Mouse (Mus musculus) liver, adult 2 months (tissue): ENCODE results near the gene Wdr83os. TPM values are rescaled to one million over a fixed set of nuclear protein-coding genes. Genes with fewer than 3 reads are reported as not detected.

Experiments
- DNase-seq: peaks from one replicate; pipeline ENCODE4 v3.0.0-alpha.2; 2011; ENCODE audit warnings: low read depth, low spot score; ENCODE audit errors: extremely low read depth
- H3K27ac ChIP-seq: fragments of 200-500 bp; replicated peaks from 2 replicates; pipeline ENCODE4 v1.5.1; 2012; ENCODE audit warnings: low read depth, mild to moderate bottlenecking, control low read depth, inconsistent platforms, low read length; ENCODE audit not compliant: insufficient read depth
- H3K27me3 ChIP-seq: fragments of 200-500 bp; 2 replicates; pipeline ENCODE4 v1.6.1; 2012; ENCODE audit warnings: mild to moderate bottlenecking, moderate library complexity, low read length, inconsistent platforms; ENCODE audit not compliant: control insufficient read depth, insufficient read depth
- H3K36me3 ChIP-seq: fragments of 200-500 bp; 2 replicates; pipeline ENCODE4 v1.6.1; 2012; ENCODE audit warnings: low read length, inconsistent platforms; ENCODE audit not compliant: control insufficient read depth, insufficient read depth
- H3K4me1 ChIP-seq: fragments of 200-500 bp; 2 replicates; pipeline ENCODE4 v1.6.1; 2011; ENCODE audit warnings: low read length; ENCODE audit not compliant: control insufficient read depth, insufficient read depth
- H3K4me3 ChIP-seq: fragments of 200-500 bp; 2 replicates; pipeline ENCODE4 v1.5.1; 2011; ENCODE audit warnings: low read depth, mild to moderate bottlenecking, control low read depth, low read length, moderate library complexity; ENCODE audit not compliant: insufficient read depth
- H3K79me2 ChIP-seq: fragments of 200-500 bp; 2 replicates; pipeline ENCODE4 v1.6.1; 2012; ENCODE audit warnings: inconsistent platforms, mild to moderate bottlenecking, low read length, moderate library complexity; ENCODE audit not compliant: control insufficient read depth, insufficient read depth
- H3K9ac ChIP-seq: fragments of 200-500 bp; 2 replicates; pipeline ENCODE4 v1.6.1; 2012; ENCODE audit warnings: low read depth, mild to moderate bottlenecking, control low read depth, inconsistent platforms, low read length
- CTCF ChIP-seq: fragments of 200-500 bp; IDR thresholded peaks from 2 replicates; pipeline ENCODE4 v1.5.1; 2011; ENCODE audit warnings: low read depth, low read length, control low read depth
- POLR2A ChIP-seq: fragments of 200-500 bp; IDR thresholded peaks from 2 replicates; pipeline ENCODE4 v1.6.1; 2011; ENCODE audit warnings: low read length, control low read depth; ENCODE audit not compliant: insufficient read depth; ENCODE audit errors: extremely low read depth
- WGBS: fragments of 180-500 bp; shearing (Covaris S2); methylation state at CpG from one replicate; pipeline ENCODE4 v1.1.7; 2018; 5-methylcytosine and 5-hydroxymethylcytosine counted together
- polyA plus RNA-seq: library from polyadenylated mRNA; depleted of rRNA; stranded (reverse); fragments of >200 nt; gene quantifications from 2 replicates; pipeline ENCODE4 v1.2.3, GENCODE M21; 2012; rRNA removed
- total RNA-seq: library from RNA; depleted of rRNA; stranded (reverse); fragments of >200 nt; gene quantifications from 2 replicates; pipeline ENCODE4 v1.2.3, GENCODE M21; 2014; rRNA removed

Wdr83os gene
- total and polyA plus RNA-seq, 2 experiments = 26.3 to 126 TPM

DNA sequence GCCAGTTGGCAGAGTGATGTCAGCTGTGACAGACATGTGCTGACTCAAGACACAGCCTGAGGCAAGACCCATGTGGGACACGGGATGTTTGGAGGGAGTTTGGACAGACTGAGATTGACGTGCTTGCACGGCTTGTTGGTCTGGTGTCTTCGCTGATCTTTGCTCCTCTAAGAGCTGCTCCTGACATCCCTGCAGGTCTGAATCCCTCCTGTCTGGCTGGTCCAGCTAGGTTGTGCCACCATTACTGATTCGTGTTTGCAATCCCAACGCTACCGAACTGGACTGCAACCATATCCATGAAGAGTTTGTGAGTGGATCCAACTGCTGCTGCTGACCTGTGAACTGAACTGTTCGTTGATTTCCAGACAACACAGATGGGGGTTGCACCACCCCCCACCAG is 43.2 kb downstream of the Wdr83os start:
- no peaks in the 10 kb centered on the region for H3K36me3 ChIP-seq
- H3K27ac ChIP-seq = no peak overlapping the region
- H3K4me3 ChIP-seq = no peak overlapping the region
- H3K79me2 ChIP-seq = no peaks in the 10 kb centered on the region
- no peaks in the 10 kb centered on the region for H3K4me1 ChIP-seq
- DNase-seq = no peak
- TF ChIP-seq CTCF (no peak), POLR2A (no peak)
- WGBS = 97% methylated on average over 8 of the region's 8 CpGs
- no peaks in the 10 kb centered on the region for H3K27me3 ChIP-seq
- H3K9ac ChIP-seq = no peak overlapping the region

Other genes starting within 250 kb of the Wdr83os start
- 26.7 and 28.1 TPM in 2 replicates for gene Gadd45gip1, start 249.2 kb upstream of the Wdr83os start, total RNA-seq
- 29.8 and 34.2 TPM in 2 replicates for gene Gadd45gip1, start 249.2 kb upstream of the Wdr83os start, polyA plus RNA-seq
- 28.2 and 40.7 TPM in 2 replicates for gene Rad23a, start 240.1 kb upstream of the Wdr83os start, total RNA-seq
- 52.0 and 68.4 TPM in 2 replicates for gene Rad23a, start 240.1 kb upstream of the Wdr83os start, polyA plus RNA-seq
- 411 and 458 TPM in 2 replicates for gene Calr, start 233.8 kb upstream of the Wdr83os start, total RNA-seq
- gene Calr, start 233.8 kb upstream of the Wdr83os start, polyA plus RNA-seq = 308 and 349 TPM in 2 replicates
- 11.0 and 13.6 TPM in 2 replicates for gene Farsa, start 223.8 kb upstream of the Wdr83os start, total RNA-seq
- 24.1 and 32.4 TPM in 2 replicates for gene Farsa, start 223.8 kb upstream of the Wdr83os start, polyA plus RNA-seq
- 1.1 and 1.6 TPM in 2 replicates for gene Syce2, start 208.6 kb upstream of the Wdr83os start, total RNA-seq
- gene Syce2, start 208.6 kb upstream of the Wdr83os start, polyA plus RNA-seq = 0.92 and 1.0 TPM in 2 replicates
- gene Gcdh, start 186.8 kb upstream of the Wdr83os start, total RNA-seq = 461 and 560 TPM in 2 replicates
- gene Gcdh, start 186.8 kb upstream of the Wdr83os start, polyA plus RNA-seq = 1,882 and 2,081 TPM in 2 replicates
- gene Klf1, start 178.8 kb upstream of the Wdr83os start, total RNA-seq = 4.8 and 5.8 TPM in 2 replicates
- 5.2 and 6.6 TPM in 2 replicates for gene Klf1, start 178.8 kb upstream of the Wdr83os start, polyA plus RNA-seq
- gene Dnase2a, start 172.2 kb upstream of the Wdr83os start, total RNA-seq = 13.0 and 16.1 TPM in 2 replicates
- 16.1 and 20.0 TPM in 2 replicates for gene Dnase2a, start 172.2 kb upstream of the Wdr83os start, polyA plus RNA-seq
- gene Mast1, start 143.4 kb upstream of the Wdr83os start, total RNA-seq = 0.09 and 0.13 TPM in 2 replicates
- gene Mast1, start 143.4 kb upstream of the Wdr83os start, polyA plus RNA-seq = 0.25 and 0.43 TPM in 2 replicates
- not detected in 2 replicates for gene Rtbdn, start 133.7 kb upstream of the Wdr83os start, total RNA-seq
- not detected in 2 replicates for gene Rtbdn, start 133.7 kb upstream of the Wdr83os start, polyA plus RNA-seq
- gene Gm49661, start 111.3 kb upstream of the Wdr83os start, total RNA-seq = not detected in 2 replicates
- gene Gm49661, start 111.3 kb upstream of the Wdr83os start, polyA plus RNA-seq = 1.0 TPM in 1 of 2 replicates, not detected in the other
- 135 and 157 TPM in 2 replicates for gene Prdx2, start 111.2 kb upstream of the Wdr83os start, total RNA-seq
- 110 and 142 TPM in 2 replicates for gene Prdx2, start 111.2 kb upstream of the Wdr83os start, polyA plus RNA-seq
- gene Rnaseh2a, start 111.0 kb upstream of the Wdr83os start, total RNA-seq = 17.1 and 24.5 TPM in 2 replicates
- 25.6 and 28.3 TPM in 2 replicates for gene Rnaseh2a, start 111.0 kb upstream of the Wdr83os start, polyA plus RNA-seq
- 29.5 and 45.6 TPM in 2 replicates for gene Junb, start 102.0 kb upstream of the Wdr83os start, total RNA-seq
- 12.3 and 17.9 TPM in 2 replicates for gene Junb, start 102.0 kb upstream of the Wdr83os start, polyA plus RNA-seq
- 12.4 and 14.2 TPM in 2 replicates for gene Hook2, start 90.1 kb upstream of the Wdr83os start, total RNA-seq
- gene Hook2, start 90.1 kb upstream of the Wdr83os start, polyA plus RNA-seq = 9.6 and 12.5 TPM in 2 replicates
- not detected in 2 replicates for gene Best2, start 66.2 kb upstream of the Wdr83os start, total RNA-seq
- 0.06 TPM in 1 of 2 replicates, not detected in the other for gene Best2, start 66.2 kb upstream of the Wdr83os start, polyA plus RNA-seq
- 30.3 and 33.8 TPM in 2 replicates for gene Asna1, start 55.5 kb upstream of the Wdr83os start, total RNA-seq
- gene Asna1, start 55.5 kb upstream of the Wdr83os start, polyA plus RNA-seq = 60.0 and 71.6 TPM in 2 replicates
- 83.2 and 94.1 TPM in 2 replicates for gene Trir, start 53.9 kb upstream of the Wdr83os start, total RNA-seq
- gene Trir, start 53.9 kb upstream of the Wdr83os start, polyA plus RNA-seq = 69.5 and 80.8 TPM in 2 replicates
- 15.4 and 23.3 TPM in 2 replicates for gene Tnpo2, start 43.8 kb upstream of the Wdr83os start, total RNA-seq
- 28.8 and 33.1 TPM in 2 replicates for gene Tnpo2, start 43.8 kb upstream of the Wdr83os start, polyA plus RNA-seq
- 19.9 and 21.9 TPM in 2 replicates for gene Fbxw9, start 20.7 kb upstream of the Wdr83os start, total RNA-seq
- 55.2 and 75.4 TPM in 2 replicates for gene Fbxw9, start 20.7 kb upstream of the Wdr83os start, polyA plus RNA-seq
- not detected in 2 replicates for gene Gm5741, start 12.8 kb upstream of the Wdr83os start, total RNA-seq
- gene Gm5741, start 12.8 kb upstream of the Wdr83os start, polyA plus RNA-seq = 0.70 TPM in 1 of 2 replicates, not detected in the other
- 14.8 and 15.1 TPM in 2 replicates for gene Dhps, start 9.0 kb upstream of the Wdr83os start, total RNA-seq
- gene Dhps, start 9.0 kb upstream of the Wdr83os start, polyA plus RNA-seq = 14.4 and 20.6 TPM in 2 replicates
- gene Wdr83, start 566 bp downstream of the Wdr83os start, total RNA-seq = 12.2 and 15.5 TPM in 2 replicates
- gene Wdr83, start 566 bp downstream of the Wdr83os start, polyA plus RNA-seq = 22.5 and 26.2 TPM in 2 replicates
- gene Man2b1, start 2.5 kb downstream of the Wdr83os start, total RNA-seq = 57.2 and 70.4 TPM in 2 replicates
- gene Man2b1, start 2.5 kb downstream of the Wdr83os start, polyA plus RNA-seq = 51.5 and 69.5 TPM in 2 replicates
- gene Zfp791, start 42.4 kb downstream of the Wdr83os start, total RNA-seq = 2.7 and 2.8 TPM in 2 replicates
- gene Zfp791, start 42.4 kb downstream of the Wdr83os start, polyA plus RNA-seq = 0.38 and 0.49 TPM in 2 replicates
- not detected in 2 replicates for gene Cks1brt, start 71.2 kb downstream of the Wdr83os start, total RNA-seq
- gene Cks1brt, start 71.2 kb downstream of the Wdr83os start, polyA plus RNA-seq = not detected in 2 replicates
- not detected in 2 replicates for gene Olfr371, start 145.2 kb downstream of the Wdr83os start, total RNA-seq
- not detected in 2 replicates for gene Olfr371, start 145.2 kb downstream of the Wdr83os start, polyA plus RNA-seq
- gene Orc6, start 218.9 kb downstream of the Wdr83os start, total RNA-seq = 7.5 and 7.6 TPM in 2 replicates
- 2.4 and 3.2 TPM in 2 replicates for gene Orc6, start 218.9 kb downstream of the Wdr83os start, polyA plus RNA-seq
- gene Vps35, start 219.1 kb downstream of the Wdr83os start, total RNA-seq = 81.3 and 88.0 TPM in 2 replicates
- gene Vps35, start 219.1 kb downstream of the Wdr83os start, polyA plus RNA-seq = 9.3 and 10.7 TPM in 2 replicates